Mouse (Mus musculus): ENCODE measurements around the gene Cttnbp2nl. TPM values are rescaled to one million over a fixed set of nuclear protein-coding genes. Genes with fewer than 3 reads are reported as not detected.

Gene Cttnbp2nl
- total and polyA plus RNA-seq, 2 experiments from 2014 or later = 34.1 to 45.7 TPM

DNA sequence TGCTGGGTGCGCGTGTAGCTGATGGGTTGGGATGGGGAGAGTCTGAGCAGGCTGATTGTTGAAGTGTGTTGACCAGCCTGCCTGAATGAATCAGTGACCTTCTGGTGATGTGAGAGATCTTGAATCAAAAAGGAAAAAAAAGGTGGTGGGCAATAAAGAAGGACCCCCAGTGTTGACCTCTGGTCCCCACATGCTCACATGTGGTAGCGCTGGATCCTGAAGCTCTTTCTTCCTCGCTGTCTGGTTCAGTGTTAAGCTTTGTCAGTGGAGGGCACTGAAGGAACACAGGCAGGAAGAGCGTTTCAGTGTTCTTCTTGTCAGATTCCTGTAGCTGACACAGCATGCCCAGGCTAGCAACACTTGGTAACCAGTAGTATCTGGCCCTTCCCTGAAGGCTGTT, 22.9 kb upstream of the Cttnbp2nl start:
- H3K27ac ChIP-seq (ENCODE audit: low read depth, low read length) = no peak overlapping the region
- no peaks in the 10 kb centered on the region for H3K9me3 ChIP-seq (ENCODE audit: low read length)
- TF ChIP-seq CTCF (IDR thresholded peaks at IDR 0.05) = no peak
- no peak for DNase-seq (ENCODE audit: low spot score)
- H3K27me3 ChIP-seq (ENCODE audit: insufficient read depth, low read length) = no peaks in the 10 kb centered on the region
- H3K36me3 ChIP-seq (ENCODE audit: insufficient read depth, low read length) = no peaks in the 10 kb centered on the region
- no peaks in the 10 kb centered on the region for H3K4me1 ChIP-seq (ENCODE audit: insufficient read depth, low read length)
- H3K9ac ChIP-seq (replicated peaks; ENCODE audit: low read length, poor library complexity, severe bottlenecking) = no peak overlapping the region
- no peak for ATAC-seq (ENCODE audit: low FRiP score)
- H3K4me3 ChIP-seq (ENCODE audit: low read depth, low read length) = no peak overlapping the region
- 96% methylated on average over 5 of the region's 5 CpGs for WGBS
- H3K4me2 ChIP-seq (ENCODE audit: low read depth, low read length, poor library complexity, severe bottlenecking) = no peak overlapping the region

DNA sequence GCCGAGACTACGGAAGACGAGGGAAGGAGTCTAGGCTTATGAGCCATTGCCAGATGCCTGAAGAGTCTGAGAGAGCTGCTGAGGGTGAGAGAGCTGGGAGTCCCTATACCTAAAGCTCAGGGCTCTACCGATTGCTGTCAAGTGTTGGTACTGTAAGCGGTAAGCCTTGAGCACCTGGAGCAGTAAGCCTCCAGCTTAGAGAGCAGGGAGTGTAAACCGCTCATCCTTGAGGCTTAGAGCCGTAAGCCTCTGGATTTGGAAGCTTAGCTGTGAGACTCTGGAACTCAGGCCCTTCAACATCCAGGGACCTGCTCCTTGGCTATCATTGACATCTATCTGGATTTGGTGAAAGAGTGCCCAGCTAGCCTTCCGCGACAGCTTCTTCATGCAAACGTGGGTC, 19.6 kb upstream of the Cttnbp2nl start:
- no peak for TF ChIP-seq CTCF (IDR thresholded peaks at IDR 0.05)
- no peaks in the 10 kb centered on the region for H3K36me3 ChIP-seq (ENCODE audit: insufficient read depth, low read length)
- no peak for DNase-seq (ENCODE audit: low spot score)

DNA sequence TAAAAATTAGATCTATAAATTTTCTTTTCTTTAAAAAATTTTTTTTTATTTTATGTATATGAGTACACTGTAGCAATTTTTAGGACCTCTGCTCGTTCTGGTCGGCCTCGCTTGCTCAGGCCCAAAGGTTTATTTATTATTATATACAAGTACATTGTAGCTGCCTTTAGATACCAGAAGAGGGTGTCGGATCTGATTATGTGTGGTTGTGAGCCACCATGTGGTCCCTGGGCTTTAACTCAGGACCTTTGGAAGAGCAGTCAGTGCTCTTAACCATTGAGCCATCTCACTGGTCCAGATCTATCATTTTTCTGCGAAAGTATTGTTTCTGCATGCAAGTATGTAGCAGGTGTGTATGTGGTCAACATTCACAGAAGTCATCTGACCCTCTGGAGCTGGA, 18.3 kb upstream of the Cttnbp2nl start:
- Histone ChIP-seq H3K4me3 (ENCODE audit: low read depth, low read length) (no peak overlapping the region), H3K27me3 (ENCODE audit: insufficient read depth, low read length) (no peaks in the 10 kb centered on the region), H3K4me2 (ENCODE audit: low read depth, low read length, poor library complexity, severe bottlenecking) (no peak overlapping the region), H3K9me3 (ENCODE audit: low read length) (no peaks in the 10 kb centered on the region), H3K9ac (replicated peaks; ENCODE audit: low read length, poor library complexity, severe bottlenecking) (no peak overlapping the region), H3K4me1 (ENCODE audit: insufficient read depth, low read length) (no peaks in the 10 kb centered on the region), H3K27ac (ENCODE audit: low read depth, low read length) (no peak overlapping the region), H3K36me3 (ENCODE audit: insufficient read depth, low read length) (no peaks in the 10 kb centered on the region)
- 95% methylated on average over 5 of the region's 5 CpGs for WGBS
- ATAC-seq (ENCODE audit: low FRiP score) (no peak), DNase-seq (ENCODE audit: low spot score) (no peak)
- no peak for TF ChIP-seq CTCF (IDR thresholded peaks at IDR 0.05)

More for the DNA sequence above, 19.6 kb upstream of the Cttnbp2nl start:
- H3K9me3 ChIP-seq (ENCODE audit: low read length) = no peaks in the 10 kb centered on the region
- H3K4me1 ChIP-seq (ENCODE audit: insufficient read depth, low read length) = no peaks in the 10 kb centered on the region
- H3K27ac ChIP-seq (ENCODE audit: low read depth, low read length) = no peak overlapping the region
- no peak overlapping the region for H3K4me3 ChIP-seq (ENCODE audit: low read depth, low read length)
- no peak overlapping the region for H3K4me2 ChIP-seq (ENCODE audit: low read depth, low read length, poor library complexity, severe bottlenecking)
- ATAC-seq (ENCODE audit: low FRiP score) = no peak
- no peak overlapping the region for H3K9ac ChIP-seq (replicated peaks; ENCODE audit: low read length, poor library complexity, severe bottlenecking)
- H3K27me3 ChIP-seq (ENCODE audit: insufficient read depth, low read length) = no peaks in the 10 kb centered on the region
- WGBS = 89% methylated on average over 10 of the region's 10 CpGs

DNA sequence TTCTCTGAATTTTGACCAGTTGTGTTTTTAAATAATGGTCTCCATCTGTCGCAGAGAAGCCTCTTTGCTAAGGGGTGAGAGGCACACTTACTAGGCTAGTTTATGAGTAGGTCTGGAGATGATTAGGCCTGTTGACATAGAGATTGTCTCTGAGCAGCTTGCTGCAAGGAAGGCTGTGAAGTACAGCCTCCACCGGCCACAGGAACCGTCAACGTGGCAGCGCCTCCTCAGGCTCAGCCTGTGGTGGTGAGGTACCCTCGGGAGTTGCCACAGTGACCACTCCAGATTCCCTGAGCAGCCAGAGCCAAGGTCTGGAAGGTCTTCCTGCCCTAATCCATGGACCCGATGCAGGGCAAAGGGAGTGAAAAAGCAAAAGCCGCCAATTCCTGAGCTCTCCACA, 17.6 kb upstream of the Cttnbp2nl start:
- DNase-seq (ENCODE audit: low spot score) (no peak), ATAC-seq (ENCODE audit: low FRiP score) (no peak)
- Histone ChIP-seq H3K27me3 (ENCODE audit: insufficient read depth, low read length) (no peaks in the 10 kb centered on the region), H3K27ac (ENCODE audit: low read depth, low read length) (no peak overlapping the region), H3K36me3 (ENCODE audit: insufficient read depth, low read length) (no peaks in the 10 kb centered on the region), H3K4me2 (ENCODE audit: low read depth, low read length, poor library complexity, severe bottlenecking) (no peak overlapping the region), H3K9me3 (ENCODE audit: low read length) (no peaks in the 10 kb centered on the region), H3K9ac (replicated peaks; ENCODE audit: low read length, poor library complexity, severe bottlenecking) (no peak overlapping the region), H3K4me1 (ENCODE audit: insufficient read depth, low read length) (no peaks in the 10 kb centered on the region), H3K4me3 (ENCODE audit: low read depth, low read length) (no peak overlapping the region)
- WGBS = 75% methylated on average over 8 of the region's 8 CpGs
- TF ChIP-seq CTCF (IDR thresholded peaks at IDR 0.05) = no peak

DNA sequence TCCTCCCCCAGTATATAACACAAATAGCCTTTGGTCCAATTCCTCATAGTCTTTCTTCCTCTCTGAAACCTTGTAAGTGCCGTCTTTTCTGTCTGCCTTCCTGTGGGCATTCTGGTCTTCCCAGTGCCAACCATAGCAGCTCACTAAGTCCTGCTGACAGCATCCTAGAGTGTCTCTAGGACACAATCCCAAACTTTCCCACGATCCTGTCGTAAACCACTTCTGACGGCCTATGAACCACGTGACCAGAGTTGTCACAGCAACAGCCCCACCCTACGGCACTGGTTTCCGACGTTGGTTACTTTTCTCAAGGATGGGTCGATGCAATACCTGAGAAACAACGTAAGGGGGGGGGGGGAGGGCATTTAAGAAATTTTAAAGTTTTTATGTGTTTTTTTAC, 13.6 kb upstream of the Cttnbp2nl start, which contains the start of gene 4930564D02Rik:
TSS of gene 4930564D02Rik (plus strand) at position 301 of the 400 bp plus-strand sequence.
- H3K9me3 ChIP-seq (ENCODE audit: low read length) = no peaks in the 10 kb centered on the region
- no peaks in the 10 kb centered on the region for H3K27me3 ChIP-seq (ENCODE audit: insufficient read depth, low read length)
- WGBS = 89% methylated on average over 10 of the region's 10 CpGs
- H3K4me3 ChIP-seq (ENCODE audit: low read depth, low read length) = no peak within 1 kb of the TSS
- H3K4me2 ChIP-seq (ENCODE audit: low read depth, low read length, poor library complexity, severe bottlenecking) = no peak within 1 kb of the TSS
- H3K27ac ChIP-seq (ENCODE audit: low read depth, low read length) = no peak within 1 kb of the TSS
- H3K36me3 ChIP-seq (ENCODE audit: insufficient read depth, low read length) = no peaks in the 10 kb centered on the region
- no peaks in the 10 kb centered on the region for H3K4me1 ChIP-seq (ENCODE audit: insufficient read depth, low read length)
- no peak within 1 kb of the TSS for H3K9ac ChIP-seq (replicated peaks; ENCODE audit: low read length, poor library complexity, severe bottlenecking)
- no peak for ATAC-seq (ENCODE audit: low FRiP score)
- no peak for DNase-seq (ENCODE audit: low spot score)
- no peak for TF ChIP-seq CTCF (IDR thresholded peaks at IDR 0.05)

DNA sequence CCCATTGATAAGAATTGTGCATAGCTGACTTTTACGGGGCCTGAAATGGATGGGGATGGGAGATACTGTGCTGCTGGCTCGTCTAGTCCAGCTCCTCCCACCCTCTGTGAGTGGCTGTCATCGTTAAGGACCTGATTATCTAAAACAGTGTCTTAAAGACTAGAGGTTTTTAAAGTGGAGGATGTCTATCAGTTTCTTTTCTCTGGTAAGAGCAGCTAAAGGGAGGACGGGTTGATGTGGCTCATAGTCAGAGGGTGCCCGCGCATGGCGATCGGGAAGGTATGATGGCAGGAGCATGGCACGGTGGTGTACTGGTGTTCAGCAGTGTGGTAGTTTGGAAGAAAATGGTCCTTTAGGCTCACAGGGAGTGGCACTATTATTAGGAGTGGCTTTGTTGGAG, 9.7 kb upstream of the Cttnbp2nl start:
- TF ChIP-seq CTCF (IDR thresholded peaks at IDR 0.05) = no peak
- H3K4me2 ChIP-seq (ENCODE audit: low read depth, low read length, poor library complexity, severe bottlenecking) = no peak overlapping the region
- 86% methylated on average over 9 of the region's 9 CpGs for WGBS
- no peak overlapping the region for H3K27ac ChIP-seq (ENCODE audit: low read depth, low read length)
- ATAC-seq (ENCODE audit: low FRiP score) (no peak), DNase-seq (ENCODE audit: low spot score) (no peak)
- H3K27me3 ChIP-seq (ENCODE audit: insufficient read depth, low read length) = no peaks in the 10 kb centered on the region
- no peak overlapping the region for H3K9ac ChIP-seq (replicated peaks; ENCODE audit: low read length, poor library complexity, severe bottlenecking)
- H3K4me3 ChIP-seq (ENCODE audit: low read depth, low read length) = no peak overlapping the region
- no peaks in the 10 kb centered on the region for H3K9me3 ChIP-seq (ENCODE audit: low read length)
- H3K4me1 ChIP-seq (ENCODE audit: insufficient read depth, low read length) = no peaks in the 10 kb centered on the region
- H3K36me3 ChIP-seq (ENCODE audit: insufficient read depth, low read length) = no peaks in the 10 kb centered on the region
